Mouse (Mus musculus): ENCODE measurements around the gene Micu1.

Micu1 gene

GRCm38 (mm10) chr10:59768369-59769079 lies 66.2 kb downstream of the Micu1 start:
- in situ Hi-C loops (cut with MboI; ENCODE audit: low pct_unique_long_range_greater_than_20kb in 1 of 2, low sequenced_read_pairs in 2 of 2, unreplicated experiment in 1 of 2), result no loop called here

GRCm38 (mm10) chr10:59771375-59772048 lies 69.2 kb downstream of the Micu1 start:
- in situ Hi-C loops (cut with MboI; ENCODE audit: low pct_unique_long_range_greater_than_20kb in 1 of 2, low sequenced_read_pairs in 2 of 2, unreplicated experiment in 1 of 2), result no loop called here

- in situ Hi-C loops (cut with MboI; ENCODE audit: low pct_unique_long_range_greater_than_20kb in 1 of 2, low sequenced_read_pairs in 2 of 2, unreplicated experiment in 1 of 2), result no loop called here
Observed at GRCm38 (mm10) chr10:59772049-59772397, 69.7 kb downstream of the Micu1 start.

- in situ Hi-C loops (cut with MboI; ENCODE audit: low pct_unique_long_range_greater_than_20kb in 1 of 2, low sequenced_read_pairs in 2 of 2, unreplicated experiment in 1 of 2), result no loop called here
Observed at GRCm38 (mm10) chr10:59773441-59774140, 71.3 kb downstream of the Micu1 start.

- in situ Hi-C loops (cut with MboI; ENCODE audit: low pct_unique_long_range_greater_than_20kb in 1 of 2, low sequenced_read_pairs in 2 of 2, unreplicated experiment in 1 of 2), result no loop called here
Observed at GRCm38 (mm10) chr10:59774141-59774534, 71.9 kb downstream of the Micu1 start.

- in situ Hi-C loops (cut with MboI; ENCODE audit: low pct_unique_long_range_greater_than_20kb in 1 of 2, low sequenced_read_pairs in 2 of 2, unreplicated experiment in 1 of 2), result no loop called here
Observed at GRCm38 (mm10) chr10:59777246-59777645, 75.0 kb downstream of the Micu1 start.

- in situ Hi-C loops (cut with MboI; ENCODE audit: low pct_unique_long_range_greater_than_20kb in 1 of 2, low sequenced_read_pairs in 2 of 2, unreplicated experiment in 1 of 2), result no loop called here
Observed at GRCm38 (mm10) chr10:59778137-59778710, 75.9 kb downstream of the Micu1 start.

GRCm38 (mm10) chr10:59780698-59781097 lies 78.4 kb downstream of the Micu1 start:
- in situ Hi-C loops (cut with MboI; ENCODE audit: low pct_unique_long_range_greater_than_20kb in 1 of 2, low sequenced_read_pairs in 2 of 2, unreplicated experiment in 1 of 2), result no loop called here

GRCm38 (mm10) chr10:59781205-59781931 lies 79.1 kb downstream of the Micu1 start:
- in situ Hi-C loops (cut with MboI; ENCODE audit: low pct_unique_long_range_greater_than_20kb in 1 of 2, low sequenced_read_pairs in 2 of 2, unreplicated experiment in 1 of 2), result no loop called here

- in situ Hi-C loops (cut with MboI; ENCODE audit: low pct_unique_long_range_greater_than_20kb in 1 of 2, low sequenced_read_pairs in 2 of 2, unreplicated experiment in 1 of 2), result no loop called here
Observed at GRCm38 (mm10) chr10:59784731-59785685, 82.7 kb downstream of the Micu1 start.

GRCm38 (mm10) chr10:59786289-59786688 lies 84.0 kb downstream of the Micu1 start:
- in situ Hi-C loops (cut with MboI; ENCODE audit: low pct_unique_long_range_greater_than_20kb in 1 of 2, low sequenced_read_pairs in 2 of 2, unreplicated experiment in 1 of 2), result no loop called here

- in situ Hi-C loops (cut with MboI; ENCODE audit: low pct_unique_long_range_greater_than_20kb in 1 of 2, low sequenced_read_pairs in 2 of 2, unreplicated experiment in 1 of 2), result no loop called here
Observed at GRCm38 (mm10) chr10:59787140-59787800, 85.0 kb downstream of the Micu1 start.

- in situ Hi-C loops (cut with MboI; ENCODE audit: low pct_unique_long_range_greater_than_20kb in 1 of 2, low sequenced_read_pairs in 2 of 2, unreplicated experiment in 1 of 2), result no loop called here
Observed at GRCm38 (mm10) chr10:59787870-59788269, 85.6 kb downstream of the Micu1 start.

GRCm38 (mm10) chr10:59790291-59790929 lies 88.1 kb downstream of the Micu1 start:
- in situ Hi-C loops (cut with MboI; ENCODE audit: low pct_unique_long_range_greater_than_20kb in 1 of 2, low sequenced_read_pairs in 2 of 2, unreplicated experiment in 1 of 2), result no loop called here

- in situ Hi-C loops (cut with MboI; ENCODE audit: low pct_unique_long_range_greater_than_20kb in 1 of 2, low sequenced_read_pairs in 2 of 2, unreplicated experiment in 1 of 2), result no loop called here
Observed at GRCm38 (mm10) chr10:59791896-59792295, 89.6 kb downstream of the Micu1 start.

GRCm38 (mm10) chr10:59792575-59793176 lies 90.4 kb downstream of the Micu1 start:
- in situ Hi-C loops (cut with MboI; ENCODE audit: low pct_unique_long_range_greater_than_20kb in 1 of 2, low sequenced_read_pairs in 2 of 2, unreplicated experiment in 1 of 2), result no loop called here

Measured in mouse embryonic stem cell (cell line).